Mouse (Mus musculus): ENCODE results near the gene Rem1.

DNA sequence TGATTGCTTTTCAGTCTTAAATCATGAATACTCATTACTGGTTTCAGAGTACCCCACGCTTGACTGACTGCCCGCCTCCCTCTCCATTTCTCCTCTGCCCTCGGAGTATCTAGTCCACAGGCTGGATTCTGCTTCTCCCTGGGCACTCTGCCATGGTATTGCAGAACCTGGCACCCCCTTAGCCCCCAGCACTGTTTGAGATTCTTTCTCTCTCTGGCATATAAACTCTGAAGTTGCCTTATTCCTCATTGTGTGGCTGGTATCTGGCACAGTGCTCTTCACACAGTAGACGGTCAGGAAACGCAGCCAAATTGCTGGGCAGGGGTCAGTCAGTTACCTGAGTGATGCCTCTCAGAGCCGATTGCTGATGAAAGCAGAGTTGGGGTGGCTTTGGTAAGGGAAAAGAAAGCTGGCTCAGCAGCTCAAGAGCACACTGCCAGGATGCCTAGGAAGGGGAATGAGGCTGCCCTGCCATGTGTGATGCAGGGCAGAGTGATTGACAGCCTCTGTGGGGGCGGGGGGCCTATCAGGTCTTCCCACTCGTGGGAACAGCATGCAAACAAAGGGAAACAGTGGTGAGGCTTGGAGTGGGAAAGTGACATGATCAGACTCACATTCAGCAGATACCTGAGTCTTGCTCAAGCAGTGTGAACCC, 53.1 kb downstream of the Rem1 start:
- no peak for TF ChIP-seq CTCF (IDR thresholded peaks at IDR 0.05; ENCODE audit: control insufficient read depth, insufficient read depth, low read length)
- TF ChIP-seq POLR2A (IDR thresholded peaks at IDR 0.05; ENCODE audit: borderline replicate concordance, control insufficient read depth, low read depth, low read length): no peak

Measured in bone marrow, adult 2 months (tissue).